Mouse (Mus musculus) adipocyte (in vitro differentiated cells): ENCODE results near the gene Psmb9.
"Not testable (repeated sequence)": the region's sequence is repeated elsewhere in the genome, so short reads cannot be mapped to it uniquely, and the experiment has no call there.

ENCODE experiments used
- DNase-seq: peaks from one replicate; pipeline ENCODE4 v3.0.0-alpha.2; 2016; ENCODE audit warnings: low spot score

Gene Psmb9

GRCm38 (mm10) chr17:34183564-34184219 is 3.9 kb downstream of the Psmb9 start:
- no peak for DNase-seq

GRCm38 (mm10) chr17:34179913-34180859 is 7.4 kb downstream of the Psmb9 start:
- no peak for DNase-seq

GRCm38 (mm10) chr17:34179019-34179418 is 8.5 kb downstream of the Psmb9 start:
- no peak for DNase-seq

GRCm38 (mm10) chr17:34177179-34177578 is 10.4 kb downstream of the Psmb9 start:
- no peak for DNase-seq

GRCm38 (mm10) chr17:34174075-34174474 is 13.5 kb downstream of the Psmb9 start:
- no peak for DNase-seq

- DNase-seq = no peak
These were observed 15.0 kb downstream of the Psmb9 start for GRCm38 (mm10) chr17:34172528-34172927.

- peak; percentile 91 for DNase-seq
These were observed 16.6 kb downstream of the Psmb9 start for GRCm38 (mm10) chr17:34170877-34171498.

- DNase-seq = no peak
These were observed 17.1 kb downstream of the Psmb9 start for GRCm38 (mm10) chr17:34170487-34170876.

GRCm38 (mm10) chr17:34169279-34169678 is 18.3 kb downstream of the Psmb9 start:
- DNase-seq = peak; percentile 77

- no peak for DNase-seq
These were observed 22.4 kb downstream of the Psmb9 start for GRCm38 (mm10) chr17:34165033-34165730.

GRCm38 (mm10) chr17:34164202-34164895 is 23.2 kb downstream of the Psmb9 start:
- DNase-seq = no peak

- DNase-seq = no peak
These were observed 32.0 kb downstream of the Psmb9 start for GRCm38 (mm10) chr17:34155534-34155933.

GRCm38 (mm10) chr17:34152923-34153322 is 34.6 kb downstream of the Psmb9 start, which contains the start of gene H2-DMb1:
Gene H2-DMb1, plus strand, starts transcription at chr17:34153072.
- peak; percentile 89 for DNase-seq

- DNase-seq = no peak
These were observed 42.6 kb downstream of the Psmb9 start for GRCm38 (mm10) chr17:34144960-34145371.

- DNase-seq = not testable (repeated sequence)
These were observed 43.3 kb downstream of the Psmb9 start for GRCm38 (mm10) chr17:34144221-34144620.

- DNase-seq = no peak
These were observed 44.1 kb downstream of the Psmb9 start for GRCm38 (mm10) chr17:34143461-34143860.

GRCm38 (mm10) chr17:34143033-34143432 is 44.5 kb downstream of the Psmb9 start, which contains the start of gene H2-DMb2:
Gene H2-DMb2, plus strand, starts transcription at chr17:34143307.
- no peak for DNase-seq

- DNase-seq = no peak
These were observed 45.0 kb downstream of the Psmb9 start for GRCm38 (mm10) chr17:34142456-34143010.

GRCm38 (mm10) chr17:34141448-34141847 is 46.1 kb downstream of the Psmb9 start:
- DNase-seq = no peak

GRCm38 (mm10) chr17:34140240-34140639 is 47.3 kb downstream of the Psmb9 start:
- DNase-seq = no peak

GRCm38 (mm10) chr17:34139416-34139815 is 48.1 kb downstream of the Psmb9 start:
- DNase-seq = no peak
